Mouse (Mus musculus): ENCODE measurements around the gene Wfdc12.
"Not testable (repeated sequence)": the region's sequence is repeated elsewhere in the genome, so short reads cannot be mapped to it uniquely, and the experiment has no call there.

Gene Wfdc12

GRCm38 (mm10) chr2:164190576-164190975, at the start of gene Wfdc12:
Wfdc12 (minus strand) TSS chr2:164190608.
- no peak for DNase-seq (ENCODE audit: low spot score in 2 of 2)

- DNase-seq (ENCODE audit: low spot score in 2 of 2), result no peak
Observed at GRCm38 (mm10) chr2:164238366-164238765, 48.0 kb upstream of the Wfdc12 start, which contains the start of gene Svs2. Svs2 (minus strand) TSS chr2:164238466.

GRCm38 (mm10) chr2:164232671-164233070, 42.3 kb upstream of the Wfdc12 start:
- no peak for DNase-seq (ENCODE audit: low spot score in 2 of 2)

- DNase-seq (ENCODE audit: low spot score in 2 of 2), result no peak
Observed at GRCm38 (mm10) chr2:164228361-164229070, 38.1 kb upstream of the Wfdc12 start.

- DNase-seq (ENCODE audit: low spot score in 2 of 2), result no peak
Observed at GRCm38 (mm10) chr2:164221522-164221921, 31.1 kb upstream of the Wfdc12 start, which contains the start of gene Wfdc15b. Wfdc15b (minus strand) TSS chr2:164221660.

- no peak for DNase-seq (ENCODE audit: low spot score in 2 of 2)
Observed at GRCm38 (mm10) chr2:164219295-164219694, 28.9 kb upstream of the Wfdc12 start.

GRCm38 (mm10) chr2:164212711-164213110, 22.3 kb upstream of the Wfdc12 start:
- no peak for DNase-seq (ENCODE audit: low spot score in 2 of 2)

- DNase-seq (ENCODE audit: low spot score in 2 of 2), result no peak
Observed at GRCm38 (mm10) chr2:164210892-164211291, 20.5 kb upstream of the Wfdc12 start.

GRCm38 (mm10) chr2:164206676-164207075, 16.3 kb upstream of the Wfdc12 start:
- DNase-seq (ENCODE audit: low spot score in 2 of 2), result no peak

GRCm38 (mm10) chr2:164206011-164206410, 15.6 kb upstream of the Wfdc12 start:
- DNase-seq (ENCODE audit: low spot score in 2 of 2), result not testable (repeated sequence)

- no peak for DNase-seq (ENCODE audit: low spot score in 2 of 2)
Observed at GRCm38 (mm10) chr2:164199626-164200327, 9.4 kb upstream of the Wfdc12 start, which contains the start of gene Wfdc15a. Wfdc15a (minus strand) TSS chr2:164200130.

GRCm38 (mm10) chr2:164196700-164196990, 6.2 kb upstream of the Wfdc12 start:
- no peak for DNase-seq (ENCODE audit: low spot score in 2 of 2)

- no peak for DNase-seq (ENCODE audit: low spot score in 2 of 2)
Observed at GRCm38 (mm10) chr2:164195971-164196699, 5.7 kb upstream of the Wfdc12 start.

GRCm38 (mm10) chr2:164194959-164195630, 4.7 kb upstream of the Wfdc12 start:
- DNase-seq (ENCODE audit: low spot score in 2 of 2), result no peak

GRCm38 (mm10) chr2:164192279-164192678, 1.9 kb upstream of the Wfdc12 start:
- no peak for DNase-seq (ENCODE audit: low spot score in 2 of 2)

- no peak for DNase-seq (ENCODE audit: low spot score in 2 of 2)
Observed at GRCm38 (mm10) chr2:164188722-164189121, 1.7 kb downstream of the Wfdc12 start.

- peak in 1 of 2 experiments; percentile 9 for DNase-seq (ENCODE audit: low spot score in 2 of 2)
Observed at GRCm38 (mm10) chr2:164184145-164184719, 6.2 kb downstream of the Wfdc12 start.

GRCm38 (mm10) chr2:164183340-164183739, 7.1 kb downstream of the Wfdc12 start:
- no peak for DNase-seq (ENCODE audit: low spot score in 2 of 2)

GRCm38 (mm10) chr2:164182692-164183255, 7.6 kb downstream of the Wfdc12 start, which contains the start of gene Wfdc5:
Wfdc5 (minus strand) TSS chr2:164182742.
- no peak for DNase-seq (ENCODE audit: low spot score in 2 of 2)

- DNase-seq (ENCODE audit: low spot score in 2 of 2), result no peak
Observed at GRCm38 (mm10) chr2:164180770-164181169, 9.6 kb downstream of the Wfdc12 start.

- peak in 1 of 2 experiments; percentile 13 for DNase-seq (ENCODE audit: low spot score in 2 of 2)
Observed at GRCm38 (mm10) chr2:164180124-164180523, 10.3 kb downstream of the Wfdc12 start.

All from spleen, postnatal 4 days (tissue).